Mouse (Mus musculus) MEL-GATA-1-ER (cell line): Measurements from ENCODE around the gene E030018B13Rik.

Experiments
- DNase-seq: peaks from one replicate; pipeline ENCODE4 v3.0.0-alpha.2; 2012; ENCODE audit warnings: low read depth; ENCODE audit errors: extremely low read depth

Gene E030018B13Rik

GRCm38 (mm10) chr7:63914891-63915290, 1.8 kb upstream of the E030018B13Rik start:
- DNase-seq = no peak

GRCm38 (mm10) chr7:63917693-63918092, 1.0 kb downstream of the E030018B13Rik start:
- DNase-seq = no peak

DNA sequence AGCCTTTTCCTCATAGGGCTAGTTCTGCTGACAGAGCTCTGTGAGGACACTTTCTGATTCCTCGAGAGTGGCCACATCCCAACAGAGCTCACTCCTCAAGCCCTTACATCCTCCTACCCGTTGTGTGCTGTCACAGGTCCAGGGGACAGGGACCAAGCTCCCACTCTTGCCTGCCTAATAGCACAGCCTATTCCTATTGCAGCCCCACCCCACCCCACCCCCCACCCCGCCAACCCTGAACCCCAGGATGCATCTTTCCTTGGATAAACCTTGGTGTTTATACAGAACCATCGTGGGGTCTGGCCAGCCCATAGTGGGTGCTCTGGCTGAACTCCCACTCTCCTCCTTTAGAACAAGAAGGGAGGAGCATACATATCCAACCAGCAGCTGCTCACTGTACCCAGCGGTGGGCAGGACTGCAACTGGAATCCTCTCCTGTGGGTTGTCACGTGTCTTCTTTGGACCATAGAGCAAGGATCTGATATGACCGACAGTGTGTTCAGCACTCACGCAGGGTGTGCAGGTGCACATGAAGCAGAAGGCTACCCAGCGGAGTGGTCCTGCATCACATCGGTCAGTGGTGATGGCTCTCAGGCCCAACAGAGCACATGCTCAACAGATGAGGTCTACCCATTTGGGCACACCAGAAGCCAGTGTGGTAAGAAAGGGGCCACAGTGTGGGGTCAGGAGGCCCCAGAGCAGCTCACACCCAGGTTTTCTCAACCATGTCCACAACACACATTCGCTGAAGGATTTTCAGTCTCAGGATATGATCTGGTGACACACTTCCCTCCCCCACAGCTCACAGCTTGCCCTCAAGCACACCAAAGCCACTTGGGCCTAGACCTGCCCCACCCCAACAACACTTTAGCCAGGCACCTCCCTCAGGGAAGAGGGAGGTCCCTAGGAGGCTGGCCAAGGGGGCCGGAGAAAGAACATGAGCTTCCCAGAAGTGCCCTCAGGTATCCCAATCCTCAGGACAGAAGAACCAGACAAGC, 2.4 kb downstream of the E030018B13Rik start:
- no peak for DNase-seq

DNA sequence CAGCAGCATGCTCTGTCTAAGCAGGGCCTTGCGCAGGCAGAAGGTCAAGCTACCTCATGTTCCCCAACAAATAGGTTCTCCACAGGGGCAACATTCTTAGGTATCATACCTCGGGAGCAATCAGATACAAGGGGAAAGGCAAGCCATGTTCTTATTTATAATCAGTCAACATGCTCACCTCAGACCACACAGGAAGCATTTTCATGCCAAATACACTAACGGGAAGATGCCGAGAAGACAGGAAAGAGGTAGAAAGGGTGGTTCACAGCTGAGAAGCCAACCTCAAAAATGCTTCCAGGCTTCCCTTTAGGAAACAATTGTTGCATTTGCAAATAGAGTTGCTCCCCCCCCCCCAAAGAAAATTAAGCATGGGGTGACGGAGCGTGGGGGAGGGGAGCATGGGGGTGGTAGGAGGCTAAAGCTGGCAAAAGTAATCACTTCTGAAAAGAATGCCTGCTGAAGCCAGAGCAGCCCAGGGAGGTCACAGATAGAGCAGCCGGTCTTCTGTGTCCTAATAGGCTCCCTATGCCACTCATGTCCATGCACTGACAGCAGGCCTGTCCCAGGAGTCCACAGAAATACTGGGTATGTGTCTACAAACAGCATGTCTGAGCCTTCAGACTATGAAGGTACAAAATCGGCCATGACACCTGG, 5.4 kb downstream of the E030018B13Rik start:
- no peak for DNase-seq

- DNase-seq = no peak
Observed at GRCm38 (mm10) chr7:63922571-63922970, 5.9 kb downstream of the E030018B13Rik start.

- DNase-seq = no peak
Observed at GRCm38 (mm10) chr7:63922975-63923374, 6.3 kb downstream of the E030018B13Rik start.

DNA sequence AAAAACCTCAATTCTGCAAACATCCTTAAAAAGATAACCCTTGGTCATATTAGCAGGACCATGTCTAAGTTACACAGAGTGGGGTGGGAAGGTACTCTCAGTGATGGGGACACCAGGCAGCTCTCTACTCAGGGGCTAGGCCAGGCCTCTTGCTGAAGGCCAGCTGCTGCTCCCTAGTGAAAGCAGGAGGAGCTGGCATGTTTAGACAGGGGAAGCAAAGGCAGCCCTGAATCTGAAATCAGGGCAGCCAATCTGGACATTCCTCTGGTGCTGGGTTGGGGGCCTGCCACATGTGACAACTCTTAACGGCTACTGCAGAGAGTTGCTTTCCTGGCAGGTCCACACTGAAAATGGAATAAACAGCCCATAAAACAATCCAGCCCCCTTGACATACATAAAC, 7.5 kb downstream of the E030018B13Rik start:
- no peak for DNase-seq

GRCm38 (mm10) chr7:63924747-63925412, 8.2 kb downstream of the E030018B13Rik start:
- no peak for DNase-seq

DNA sequence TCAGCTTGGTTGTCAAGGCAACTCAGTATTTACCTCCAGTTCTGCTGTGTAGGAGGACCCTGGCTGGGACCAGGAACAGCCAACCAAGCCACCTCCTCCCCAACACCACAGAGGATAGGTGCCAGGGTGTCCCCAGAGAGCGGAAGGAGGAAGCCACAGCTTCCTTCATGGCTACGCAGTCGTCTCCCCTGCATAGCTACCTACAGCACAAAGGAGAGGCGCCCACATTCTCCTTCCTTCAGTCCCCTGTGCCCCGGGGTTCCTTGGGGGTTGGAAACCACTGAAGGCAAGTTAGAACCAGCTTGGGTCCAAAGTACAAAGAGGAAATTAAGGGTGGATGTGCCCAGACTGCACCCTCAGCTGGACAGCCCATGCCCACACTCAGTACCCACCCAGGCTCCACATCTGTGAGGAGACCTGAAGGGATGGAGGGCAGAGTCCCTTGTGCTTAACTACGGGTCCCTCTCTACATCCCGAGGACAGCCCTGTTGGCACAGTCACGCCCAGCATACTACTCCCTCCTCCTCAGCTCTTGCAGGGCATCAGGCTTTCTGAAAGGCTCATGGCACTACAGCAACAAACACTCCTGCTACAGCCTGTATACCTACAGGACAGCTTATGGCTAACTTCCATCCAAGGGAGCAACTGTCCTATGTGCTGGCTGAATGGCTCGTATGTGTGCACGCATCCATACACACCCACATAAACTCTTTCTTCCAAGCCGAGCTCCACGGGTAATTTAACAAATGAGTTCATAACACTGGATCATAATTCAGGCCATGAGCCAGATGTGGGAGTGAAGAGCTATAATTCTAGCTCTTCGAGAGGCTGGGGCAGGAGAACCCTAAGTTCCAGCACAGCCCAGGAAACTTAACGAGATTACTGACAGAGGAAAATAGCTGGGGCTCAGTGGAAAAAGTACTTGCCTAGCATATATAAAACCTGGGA, 9.0 kb downstream of the E030018B13Rik start:
- no peak for DNase-seq

GRCm38 (mm10) chr7:63926492-63926891, 9.8 kb downstream of the E030018B13Rik start:
- no peak for DNase-seq

GRCm38 (mm10) chr7:63927121-63927520, 10.5 kb downstream of the E030018B13Rik start:
- no peak for DNase-seq

- DNase-seq = no peak
Observed at GRCm38 (mm10) chr7:63929080-63929479, 12.4 kb downstream of the E030018B13Rik start.

GRCm38 (mm10) chr7:63930132-63930531, 13.5 kb downstream of the E030018B13Rik start:
- no peak for DNase-seq

DNA sequence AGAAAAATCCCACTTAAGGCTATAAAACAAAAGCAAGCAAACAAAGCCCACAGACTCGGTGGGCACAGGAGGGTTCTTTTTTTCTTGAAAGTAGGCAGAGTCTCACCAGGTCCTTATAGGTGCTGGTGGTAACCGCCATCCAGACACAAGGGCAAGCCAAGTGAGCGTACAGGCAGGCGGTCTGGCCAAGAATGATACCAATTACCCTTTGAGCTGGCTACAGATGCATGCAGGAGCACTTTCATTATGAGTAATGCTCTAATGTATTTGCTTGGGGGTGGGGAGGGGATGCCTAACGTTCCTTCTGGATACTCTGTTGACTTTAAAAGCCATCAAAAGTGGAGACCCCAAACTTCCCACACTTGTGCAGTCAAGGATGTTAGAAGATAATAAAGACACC, 14.1 kb downstream of the E030018B13Rik start:
- DNase-seq = no peak

DNA sequence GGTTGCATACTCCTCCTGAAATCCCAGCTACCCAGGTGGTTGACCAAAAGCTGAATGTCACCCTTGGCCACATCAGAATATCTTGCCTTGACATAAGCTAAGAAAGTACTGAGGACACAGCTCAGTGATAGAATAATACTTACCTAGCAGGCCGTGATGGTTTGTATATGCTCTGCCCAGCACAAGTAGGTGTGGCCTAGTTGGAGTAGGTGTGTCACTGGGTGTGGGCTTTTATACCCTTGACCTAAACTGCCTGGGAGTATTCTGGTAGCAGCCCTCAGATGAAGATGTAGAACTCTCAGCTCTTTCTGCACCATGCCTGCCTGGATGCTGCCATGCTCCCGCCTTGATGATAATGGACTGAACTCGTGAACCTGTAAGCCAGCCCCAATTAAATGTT, 15.8 kb downstream of the E030018B13Rik start:
- DNase-seq = no peak

- DNase-seq = peak; percentile 94
Observed at GRCm38 (mm10) chr7:63933905-63934304, 17.2 kb downstream of the E030018B13Rik start.

DNA sequence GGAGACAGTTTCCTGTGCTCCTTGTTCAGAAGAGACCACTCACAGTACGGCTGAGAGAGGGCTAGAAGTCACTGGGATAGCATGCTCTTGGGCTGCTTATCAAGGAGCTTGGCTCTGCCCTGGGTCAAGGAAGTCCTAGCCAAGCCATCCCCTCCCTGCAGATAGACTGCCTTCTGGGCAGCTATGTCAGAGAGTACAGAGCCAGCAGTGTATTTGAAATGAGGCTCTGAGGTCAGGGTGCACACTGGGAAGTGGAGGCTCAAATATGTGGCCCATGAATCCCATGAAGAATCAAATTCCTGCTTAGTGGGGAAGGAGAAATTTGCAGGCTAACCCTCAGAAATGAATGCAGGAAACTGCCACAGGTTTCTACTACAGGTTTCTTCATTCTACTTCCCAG, 17.9 kb downstream of the E030018B13Rik start:
- DNase-seq = no peak

GRCm38 (mm10) chr7:63935809-63936187, 19.1 kb downstream of the E030018B13Rik start:
- DNase-seq = no peak

DNA sequence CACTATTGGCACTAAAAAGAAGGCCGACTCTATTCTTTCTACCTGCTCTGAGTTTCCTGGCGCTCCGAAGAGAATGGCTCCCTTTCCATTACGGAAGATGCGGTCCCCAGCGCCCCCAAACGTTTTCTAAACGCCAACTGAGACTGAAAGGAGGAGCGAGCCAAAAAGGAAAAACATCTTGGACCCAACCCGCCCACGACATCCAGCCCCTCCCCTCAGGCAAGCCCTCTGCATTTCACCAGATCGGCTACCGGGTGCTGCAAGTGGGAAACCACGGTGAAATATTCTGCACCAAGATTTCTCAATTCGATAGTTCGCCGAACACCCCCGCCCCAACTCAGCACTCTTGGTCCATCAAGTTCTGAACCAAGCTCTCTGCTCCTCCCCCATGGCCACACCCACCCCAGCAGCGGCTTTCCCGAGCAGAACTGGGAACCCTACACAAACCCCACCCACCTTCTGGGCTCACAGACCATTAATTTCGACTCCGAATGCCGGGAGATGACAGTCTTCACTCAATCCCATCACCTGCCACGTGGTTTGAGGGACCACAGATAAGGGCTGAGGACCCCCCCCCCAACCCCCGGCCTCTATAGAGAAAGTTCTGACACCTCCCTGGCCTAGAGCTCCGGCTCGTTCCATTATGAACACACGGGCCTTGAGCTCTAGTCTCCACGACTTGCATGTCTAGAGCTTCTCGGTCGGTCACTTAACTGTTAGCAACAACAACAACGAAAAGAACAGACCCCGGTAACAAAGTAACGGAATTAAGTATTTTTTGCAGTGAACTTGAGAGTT, 19.7 kb downstream of the E030018B13Rik start:
- peak; percentile 81 for DNase-seq

- no peak for DNase-seq
Observed at GRCm38 (mm10) chr7:63936986-63937235, 20.3 kb downstream of the E030018B13Rik start.
